Mouse (Mus musculus) kidney, adult 2 months (tissue): ENCODE data around the gene Alk.

ENCODE experiments used
- CTCF ChIP-seq: fragments of 200-500 bp; conservative IDR thresholded peaks from 2 replicates; pipeline ENCODE4 v1.5.1; 2011; ENCODE audit warnings: low read depth, mild to moderate bottlenecking, control low read depth, low read length, moderate library complexity, mixed read lengths; ENCODE audit not compliant: insufficient read depth, insufficient read length
- POLR2A ChIP-seq: fragments of 200-500 bp; IDR thresholded peaks from one replicate; pipeline ENCODE4 v1.6.1; 2011; ENCODE audit warnings: low read depth, low read length, control low read depth

DNA sequence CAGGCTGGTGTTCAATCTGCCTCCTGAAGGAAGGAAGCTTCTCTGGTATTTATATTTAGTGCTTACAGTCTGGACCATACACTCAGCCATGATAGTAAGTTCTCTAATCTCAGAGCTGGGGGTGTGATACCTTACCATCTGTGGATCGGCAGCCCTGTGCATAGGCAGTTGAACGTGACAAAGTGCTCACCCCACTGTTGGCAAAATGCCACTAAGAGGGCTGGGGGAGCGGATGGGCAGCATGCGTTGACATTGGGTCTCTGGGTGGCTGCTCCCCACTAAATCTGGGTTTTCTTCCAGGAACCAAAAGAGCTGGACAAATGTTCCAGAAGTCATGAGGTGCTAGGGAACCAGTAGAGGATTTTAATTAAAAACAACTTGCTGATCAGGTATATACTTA, 78.1 kb downstream of the Alk start:
- TF ChIP-seq CTCF (no peak), POLR2A (no peak)
